Mouse (Mus musculus): ENCODE data around the gene Fbn1.

Fbn1 gene

DNA sequence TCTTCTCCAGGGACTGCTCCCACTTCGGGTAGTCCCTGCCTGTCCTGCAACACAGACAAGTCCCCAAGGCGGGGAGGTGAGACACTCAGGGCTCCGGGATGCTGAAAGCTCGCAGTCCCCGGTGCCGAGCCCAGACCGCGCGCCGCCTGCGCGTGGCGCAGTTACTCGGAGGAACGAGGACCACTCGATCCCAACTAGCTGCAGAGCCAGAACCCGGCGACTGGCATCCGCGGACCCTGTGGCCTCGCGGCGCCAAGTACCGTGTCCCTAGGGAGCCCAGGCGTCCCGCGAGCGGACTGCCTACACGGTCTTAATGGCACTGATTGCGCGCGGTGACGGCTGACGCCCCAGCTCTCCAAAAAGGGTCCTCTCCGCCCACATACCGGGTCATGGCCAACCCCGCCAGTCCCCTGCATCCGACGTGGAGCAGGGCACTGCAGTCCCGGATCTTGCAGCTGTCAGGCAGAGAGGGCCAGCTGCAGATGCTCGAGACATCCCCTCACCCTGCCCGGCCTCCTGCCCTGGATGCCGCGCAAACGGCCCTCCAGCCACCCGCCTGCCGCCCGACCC lies 2.0 kb downstream of the Fbn1 start:
- CTCF ChIA-PET = interaction anchor here in 3 of 4 experiments (0.5 to 1.5 kb wide), 3 partner anchors 11 to 923 kb away, joined by 3 to 5 read pairs (median 4); no protein-coding TSS in a partner anchor
- POLR2A ChIA-PET = interaction anchor here in 1 of 4 experiments (1.1 kb wide), 1 partner anchor 8 kb away, joined by 3 read pairs; no protein-coding TSS in a partner anchor

DNA sequence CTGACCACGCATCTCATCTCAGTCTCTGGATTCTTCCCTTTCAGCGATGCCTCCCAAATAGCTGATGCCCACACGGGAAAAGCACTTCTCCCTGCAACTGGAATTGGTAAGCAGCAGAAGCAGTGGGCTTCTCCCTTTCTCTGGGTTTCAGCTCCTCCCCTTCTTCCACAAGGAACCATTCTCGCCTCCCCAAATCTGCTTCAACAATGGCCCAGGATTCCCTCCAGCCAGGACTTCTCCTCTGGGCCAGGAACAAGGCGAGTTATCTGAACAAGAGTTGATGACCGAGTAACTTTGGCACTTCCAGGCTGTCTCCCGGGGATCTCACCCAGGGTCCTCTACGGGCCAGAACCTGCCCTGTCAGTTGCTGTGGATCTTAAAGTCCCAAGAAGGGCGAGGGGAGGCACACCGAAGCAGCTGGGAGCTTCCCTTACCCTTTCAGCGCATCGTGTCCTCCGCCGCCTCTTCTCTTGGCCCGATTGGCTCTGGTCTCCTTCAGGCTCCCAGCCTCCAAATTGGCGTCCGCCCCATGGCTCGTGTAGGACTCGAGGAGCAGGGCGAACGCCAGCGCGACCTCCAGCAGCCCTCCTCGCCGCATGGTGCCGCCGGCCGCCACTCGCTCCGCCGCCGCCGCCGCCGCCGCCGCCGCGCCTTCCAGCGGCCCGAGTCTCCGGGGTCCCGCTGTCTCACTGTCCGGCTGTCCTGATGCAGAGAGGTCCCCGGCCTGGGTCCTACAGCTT lies 2.6 kb downstream of the Fbn1 start, which contains the start of gene Gm9913:
TSS of gene Gm9913 (plus strand) at position 84 of the 740 bp plus-strand sequence.
- CTCF ChIA-PET = interaction anchor here in 2 of 4 experiments (0.5 to 1.5 kb wide), 2 partner anchors 11 to 924 kb away, joined by 4 to 5 read pairs; no protein-coding TSS in a partner anchor
- POLR2A ChIA-PET = interaction anchor here in 1 of 4 experiments (0.6 to 1.1 kb wide), 2 partner anchors 9 to 181 kb away, joined by 3 read pairs; no protein-coding TSS in a partner anchor

DNA sequence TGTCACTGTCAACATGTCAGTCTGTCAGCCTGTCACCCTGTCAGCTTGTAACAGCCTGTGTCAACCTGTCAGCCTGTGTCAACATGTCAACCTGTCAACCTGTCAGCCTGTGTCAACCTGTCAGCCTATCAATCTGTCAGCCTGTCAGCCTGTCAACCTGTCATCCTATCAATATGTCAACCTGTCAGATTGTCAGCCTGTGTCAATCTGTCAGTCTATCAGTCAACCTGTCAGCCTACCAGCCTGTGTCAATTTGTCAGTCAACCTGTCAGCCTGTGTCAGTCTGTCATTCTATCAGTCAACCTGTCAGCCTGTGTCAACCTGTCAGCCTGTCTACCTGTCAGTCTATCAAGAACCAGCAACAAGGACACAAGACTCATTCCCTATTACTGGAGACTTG lies 6.3 kb downstream of the Fbn1 start:
- ChIA-PET CTCF (no interaction called here), POLR2A (no interaction called here)

DNA sequence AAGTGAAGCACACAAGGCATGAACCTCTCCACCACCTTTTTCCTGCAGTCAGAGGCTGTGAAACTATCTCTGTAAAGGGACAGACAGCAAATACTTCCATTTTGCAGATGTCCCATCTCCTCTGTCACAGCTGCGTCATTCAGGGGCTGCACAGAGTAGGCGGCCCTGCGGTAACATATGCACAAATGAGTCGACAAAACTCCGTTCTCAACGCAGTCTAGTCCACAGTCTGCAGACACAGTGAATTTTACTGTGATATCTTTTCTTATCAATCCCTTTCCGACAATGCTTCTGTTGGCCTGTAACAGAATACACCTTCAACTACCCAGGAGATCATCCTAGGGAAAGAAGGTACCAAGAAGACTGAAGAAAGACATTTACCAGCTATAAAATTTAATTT lies 9.6 kb downstream of the Fbn1 start:
- POLR2A ChIA-PET = no interaction called here
- CTCF ChIA-PET = no interaction called here

DNA sequence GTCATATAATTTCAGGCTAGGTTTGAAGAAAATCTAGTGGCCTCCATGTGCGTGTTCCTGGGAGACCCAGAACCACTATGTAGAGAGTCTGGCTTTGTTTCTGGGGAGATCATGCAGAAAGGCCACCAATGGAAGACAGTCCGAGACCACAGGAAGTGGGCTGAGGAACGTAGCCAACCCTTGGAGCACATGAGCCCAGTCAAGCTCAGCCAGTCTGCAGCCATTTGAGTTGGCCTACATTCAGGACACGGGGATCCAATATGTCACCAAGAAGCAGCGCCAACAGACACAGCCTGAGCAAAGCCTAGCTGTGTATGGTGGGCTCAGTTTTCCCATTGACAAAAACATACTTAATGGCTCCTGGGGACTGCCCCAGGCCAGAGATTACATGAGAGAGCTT lies 11.1 kb downstream of the Fbn1 start:
- POLR2A ChIA-PET = interaction anchor here in 1 of 4 experiments (1.0 kb wide), 1 partner anchor 240 kb away, joined by 3 read pairs; no protein-coding TSS in a partner anchor
- CTCF ChIA-PET = interaction anchor here in 1 of 4 experiments (0.6 kb wide), 1 partner anchor 963 kb away, joined by 4 read pairs; no protein-coding TSS in a partner anchor

DNA sequence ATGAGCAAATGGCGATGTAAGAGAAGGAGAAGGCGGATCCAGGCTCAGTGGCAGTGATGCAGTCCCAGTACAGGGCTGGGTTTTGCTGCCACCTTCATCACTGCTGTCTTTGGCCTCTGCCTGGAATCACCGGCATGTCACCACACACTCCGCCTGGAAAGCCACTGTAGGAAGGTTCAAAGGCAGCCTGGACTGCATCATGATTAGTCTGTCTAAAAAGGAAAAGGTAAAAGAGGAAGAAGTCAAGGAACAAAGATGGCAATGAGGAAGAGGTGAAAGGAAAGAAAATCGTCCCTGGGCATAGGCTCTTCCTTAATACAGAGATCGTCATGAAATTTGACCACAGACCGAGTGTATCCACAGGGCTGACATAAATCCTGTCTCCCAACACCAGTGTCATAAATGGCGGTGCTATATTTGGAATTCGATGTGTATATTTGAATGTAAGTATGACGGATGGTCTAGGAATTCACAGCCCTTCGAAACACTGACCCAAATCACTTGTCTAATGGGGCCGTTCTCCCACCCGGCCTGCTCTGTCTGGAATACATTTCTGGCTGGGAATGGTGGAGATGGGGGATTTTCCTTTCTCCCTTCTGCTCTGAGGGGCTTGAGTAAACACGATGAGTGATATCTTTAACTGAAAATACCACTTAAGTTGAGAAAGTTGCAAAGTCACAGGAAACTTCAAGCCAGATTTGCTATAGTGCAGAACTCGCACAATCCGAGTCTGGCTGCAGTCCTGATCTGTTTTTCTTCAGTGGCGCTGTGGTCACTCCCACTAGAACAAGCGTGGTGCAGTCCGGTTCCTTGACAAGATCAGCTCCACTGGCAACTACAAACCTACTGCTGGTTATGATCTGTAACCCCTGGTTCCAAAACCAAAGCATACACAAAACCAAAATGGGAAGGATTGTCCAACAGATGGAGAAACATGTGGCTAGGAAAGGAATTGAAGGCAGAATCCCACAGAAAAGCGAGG lies 12.7 kb downstream of the Fbn1 start:
- CTCF ChIA-PET = interaction anchor here in 1 of 4 experiments (1.0 kb wide), 1 partner anchor 10 kb away, joined by 5 read pairs; the partner anchor contains the start of gene Gm9913
- POLR2A ChIA-PET = interaction anchor here in 1 of 4 experiments (0.6 kb wide), 1 partner anchor 427 kb away, joined by 7 read pairs; the partner anchor contains the start of gene Slc24a5

DNA sequence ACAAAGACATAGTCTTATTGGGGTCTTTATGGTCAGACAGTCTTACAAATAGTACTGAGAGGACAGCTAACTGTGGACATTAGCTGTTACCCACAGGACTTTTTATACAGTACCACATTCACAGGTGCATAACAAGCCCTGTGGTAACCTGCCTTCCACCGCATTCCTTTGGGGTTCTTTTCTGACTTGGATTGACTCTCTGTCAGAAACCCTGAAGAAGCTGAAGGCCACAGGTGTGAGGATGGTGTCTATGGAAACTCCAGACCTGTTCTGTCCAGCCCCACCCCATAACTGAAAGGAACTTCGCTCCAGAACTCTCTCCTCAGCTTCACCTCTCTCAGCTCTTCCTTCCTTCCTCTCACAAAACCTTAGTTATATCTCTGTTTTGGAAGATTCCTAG lies 13.5 kb downstream of the Fbn1 start:
- CTCF ChIA-PET = interaction anchor here in 2 of 4 experiments (0.5 to 1.0 kb wide), 2 partner anchors 11 to 1004 kb away, joined by 4 to 5 read pairs; partner anchors contain the start of gene Gm9913 (in 1 of the 2)
- POLR2A ChIA-PET = no interaction called here

DNA sequence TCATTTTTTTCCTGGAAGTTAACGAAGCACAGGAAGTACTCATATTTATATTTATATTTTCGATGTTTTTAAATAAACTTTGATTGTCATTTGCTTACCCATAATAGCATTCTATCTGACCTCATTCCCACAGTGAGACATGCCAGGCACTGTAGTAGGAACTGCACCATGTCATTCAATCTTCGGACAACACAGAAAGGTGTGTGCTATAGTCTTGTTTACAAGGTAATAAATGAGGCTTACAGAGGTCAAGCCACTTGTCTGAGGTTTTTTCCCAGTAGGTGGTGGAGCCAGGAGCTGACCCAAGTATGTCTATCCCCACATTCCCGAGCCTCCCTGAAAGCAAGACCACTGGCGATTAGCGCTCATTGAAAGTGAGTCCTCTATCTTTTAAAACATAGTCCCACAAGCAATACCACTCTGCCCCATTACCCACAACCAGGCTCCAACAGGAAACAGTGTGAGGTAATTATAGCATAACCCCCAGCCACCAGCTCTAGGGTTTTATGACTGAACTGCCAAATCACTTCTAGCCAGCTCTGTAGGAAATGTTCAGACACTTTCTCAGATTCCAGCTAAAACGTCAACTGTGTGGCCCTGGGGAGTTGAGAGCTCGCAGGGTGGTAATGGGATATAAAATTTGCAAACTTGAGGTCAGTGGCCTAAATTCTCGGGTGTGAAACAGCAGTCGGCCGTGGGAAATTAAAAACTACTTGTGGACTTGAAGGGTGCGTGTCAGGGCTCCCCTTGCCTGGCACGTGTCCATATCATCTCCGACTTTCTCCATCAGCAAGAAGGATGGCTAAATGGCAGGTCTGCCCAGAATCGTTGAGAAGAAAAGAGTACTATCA lies 15.5 kb downstream of the Fbn1 start:
- CTCF ChIA-PET = interaction anchor here in 1 of 4 experiments (1.0 kb wide), 1 partner anchor 53 kb away, joined by 3 read pairs; no protein-coding TSS in a partner anchor
- POLR2A ChIA-PET = interaction anchor here in 1 of 4 experiments (0.7 kb wide), 1 partner anchor 1688 kb away, joined by 4 read pairs; no protein-coding TSS in a partner anchor

DNA sequence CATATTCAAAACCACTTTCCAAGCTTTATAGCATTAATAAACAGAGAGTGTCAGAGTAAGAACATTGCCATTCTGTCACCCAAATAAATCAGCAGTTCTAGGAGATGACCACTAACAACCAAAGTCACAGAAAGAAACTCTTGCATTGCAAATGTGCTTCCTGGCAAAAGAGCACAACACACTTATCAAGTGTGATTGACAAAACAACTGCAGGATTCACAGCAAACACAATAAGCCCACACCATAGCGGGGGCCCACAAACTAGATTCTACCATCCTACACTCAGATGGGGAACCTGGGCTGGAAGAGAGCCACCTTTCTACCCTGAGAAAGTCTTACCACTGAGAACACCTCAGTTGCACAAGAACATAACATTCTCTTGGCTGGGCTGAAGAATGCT lies 17.8 kb downstream of the Fbn1 start:
- POLR2A ChIA-PET = no interaction called here

DNA sequence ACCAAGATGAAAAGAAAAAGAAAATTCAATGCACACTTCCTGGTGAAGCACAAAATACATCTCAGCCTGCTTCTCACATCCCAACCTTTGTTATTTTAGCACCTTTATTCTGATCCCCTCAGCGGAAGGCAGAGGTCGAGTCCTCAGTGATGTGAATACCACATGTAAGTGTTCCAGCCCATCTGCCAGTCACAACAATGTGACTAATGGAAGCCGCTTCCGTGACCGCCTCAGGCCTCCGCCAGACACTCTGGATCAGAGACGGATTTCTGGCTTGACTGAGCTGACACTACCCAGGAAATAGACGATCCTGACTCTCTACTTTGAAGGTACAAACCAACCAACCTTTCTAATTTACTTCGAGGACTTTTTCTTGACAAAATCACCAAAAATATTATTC lies 22.9 kb downstream of the Fbn1 start:
- ChIA-PET CTCF (no interaction called here), POLR2A (no interaction called here)

More for the DNA sequence above, 17.8 kb downstream of the Fbn1 start:
- CTCF ChIA-PET = no interaction called here

DNA sequence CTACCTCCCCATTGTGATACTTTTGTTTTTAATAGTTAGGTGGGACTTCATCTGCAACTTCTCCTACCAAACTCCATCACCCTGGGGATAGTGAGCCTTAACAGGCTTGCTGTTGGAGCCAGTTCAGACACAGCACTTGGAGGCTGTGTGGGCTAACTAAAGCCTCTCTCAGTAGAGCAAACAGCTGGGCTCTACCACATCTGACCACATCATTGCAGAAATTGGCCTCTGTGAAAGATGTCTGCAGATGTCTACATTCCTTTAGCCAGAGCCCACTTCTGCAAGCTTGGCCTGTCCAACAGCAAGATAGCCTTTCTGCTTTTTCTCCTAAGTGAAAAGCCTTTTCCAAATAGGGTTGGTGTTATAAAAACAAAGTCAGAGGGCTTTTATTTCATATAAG lies 23.6 kb downstream of the Fbn1 start:
- ChIA-PET POLR2A (no interaction called here), CTCF (no interaction called here)

DNA sequence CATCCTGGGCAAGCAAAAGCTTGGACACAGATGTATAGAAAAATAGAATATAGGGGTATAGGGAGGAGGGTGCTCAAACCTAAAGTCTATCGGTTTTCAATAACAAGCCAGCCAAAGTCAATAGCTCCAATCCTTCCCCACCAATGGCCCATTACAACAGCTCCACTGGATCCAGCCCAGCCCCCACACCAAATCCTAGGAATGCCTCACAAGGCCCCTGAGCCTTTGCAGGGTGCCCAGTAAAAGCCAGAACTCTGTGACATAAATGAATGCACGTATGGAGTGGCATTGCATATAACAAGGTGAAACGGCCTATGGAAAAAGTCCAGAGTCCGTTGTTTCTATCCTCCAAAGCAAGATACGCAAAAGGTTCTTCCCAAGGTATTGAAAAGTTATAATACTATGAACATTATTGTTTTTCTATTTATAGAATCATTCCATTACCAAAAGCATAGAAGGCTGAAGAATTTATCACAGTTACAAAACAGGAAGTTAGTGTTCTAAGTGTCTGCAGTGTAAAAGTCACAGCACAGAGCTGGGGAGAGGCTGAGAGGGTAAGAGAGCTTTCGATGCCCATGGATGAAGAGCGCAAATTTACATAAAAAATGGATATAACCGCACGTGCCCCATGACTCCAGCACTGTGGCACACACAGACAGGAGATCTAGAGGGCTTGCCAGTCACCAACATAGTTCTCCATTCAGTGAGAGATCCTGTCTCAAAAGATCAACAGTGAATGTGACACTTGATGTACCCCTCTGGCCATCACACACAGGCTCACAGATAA lies 26.1 kb downstream of the Fbn1 start:
- POLR2A ChIA-PET = no interaction called here
- CTCF ChIA-PET = no interaction called here

DNA sequence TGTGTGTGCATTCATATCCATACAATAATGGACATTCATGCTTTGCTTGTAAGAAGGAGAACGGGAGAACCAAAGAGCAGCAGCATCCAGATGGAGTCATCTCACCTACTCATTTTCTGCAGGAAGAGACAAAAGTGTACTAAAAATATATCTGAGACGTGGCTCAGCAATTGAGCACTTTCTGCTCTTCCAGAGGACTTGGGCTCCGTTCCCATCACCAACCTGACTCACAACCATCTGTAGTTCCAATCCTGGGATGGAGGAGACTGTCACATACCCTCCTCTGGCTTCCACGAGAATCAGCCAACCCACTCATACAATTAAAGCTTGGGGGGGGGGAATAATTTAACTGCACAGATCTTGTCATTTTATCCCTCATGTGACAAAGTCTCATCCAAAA lies 26.7 kb downstream of the Fbn1 start:
- CTCF ChIA-PET = no interaction called here
- POLR2A ChIA-PET = no interaction called here

DNA sequence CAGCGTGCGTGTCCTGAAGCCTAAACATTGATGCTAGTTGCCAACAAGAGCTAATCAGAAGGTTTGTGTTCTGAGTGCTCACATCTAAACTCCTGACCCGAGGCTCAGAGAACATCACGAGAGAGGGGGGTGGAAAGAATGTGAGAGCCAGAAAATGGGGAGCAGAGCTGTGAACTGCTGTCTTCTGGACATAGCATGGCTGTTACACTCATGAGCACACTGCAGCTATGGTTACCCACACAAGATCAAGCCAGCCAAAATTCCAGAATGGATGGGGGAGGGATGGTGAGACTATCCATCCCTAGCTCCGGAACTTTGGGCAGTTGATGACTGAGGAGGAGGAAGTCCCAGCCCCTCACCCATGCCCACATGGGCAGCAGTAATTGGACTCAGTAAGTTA lies 27.7 kb downstream of the Fbn1 start:
- ChIA-PET POLR2A (no interaction called here), CTCF (no interaction called here)

DNA sequence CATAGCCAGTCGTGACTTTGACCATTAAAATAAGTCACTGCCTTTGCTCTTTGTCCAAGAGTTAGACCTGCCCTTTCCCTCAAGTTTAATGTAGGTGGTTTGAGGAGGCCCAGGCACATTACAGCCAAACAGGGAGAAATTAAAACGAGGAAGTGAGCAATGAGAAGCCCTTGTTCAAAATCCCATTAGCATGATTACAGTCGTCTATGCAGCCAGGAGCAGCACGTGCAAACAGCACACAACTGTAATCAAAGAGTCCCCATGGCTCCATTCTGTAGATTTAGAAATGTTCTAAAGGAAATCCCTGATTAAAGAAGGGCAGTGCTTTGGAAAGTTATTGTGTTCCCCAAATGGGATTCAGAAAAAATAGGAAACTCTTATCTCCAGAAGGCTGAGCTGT lies 29.1 kb downstream of the Fbn1 start:
- CTCF ChIA-PET = no interaction called here

DNA sequence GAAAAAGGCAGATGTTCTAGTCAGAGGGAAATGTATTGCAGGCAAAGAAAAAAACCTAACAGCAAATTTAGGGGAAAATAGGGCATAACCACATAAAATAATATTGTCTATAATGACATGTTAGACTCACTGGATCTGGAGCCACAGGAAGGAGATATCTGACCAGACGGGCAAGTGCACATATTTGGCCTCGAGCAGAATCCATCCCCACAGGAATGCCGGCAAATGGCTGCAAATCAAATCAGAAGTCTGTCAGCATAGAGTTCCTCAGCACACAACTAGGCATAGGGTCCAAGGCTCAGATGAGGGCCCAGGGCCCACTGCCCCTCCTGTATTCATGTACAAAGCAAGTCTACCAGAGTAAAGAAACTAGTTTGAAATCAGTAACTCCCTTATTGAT lies 30.4 kb downstream of the Fbn1 start:
- ChIA-PET CTCF (no interaction called here), POLR2A (no interaction called here)

More for the DNA sequence above, 29.1 kb downstream of the Fbn1 start:
- POLR2A ChIA-PET = no interaction called here

DNA sequence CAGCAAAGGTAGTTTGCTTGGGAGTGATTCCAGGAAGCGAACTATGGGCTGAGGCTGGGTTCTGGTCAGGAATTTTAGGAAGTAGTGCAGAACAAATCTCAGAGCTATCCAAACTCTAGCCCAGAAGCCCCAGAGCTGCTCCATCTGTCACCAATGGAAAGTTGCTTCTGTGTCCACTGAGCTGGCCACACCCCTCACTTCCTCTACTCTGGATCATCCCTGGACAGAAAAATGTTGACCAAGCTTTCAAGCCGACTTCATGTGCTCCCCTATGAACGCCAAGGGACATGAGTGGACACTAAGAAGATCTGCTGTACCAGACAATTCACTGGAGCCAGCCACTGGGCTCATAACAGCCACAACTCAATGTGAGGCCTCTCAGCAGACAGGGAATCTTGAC lies 31.6 kb downstream of the Fbn1 start:
- POLR2A ChIA-PET = no interaction called here

DNA sequence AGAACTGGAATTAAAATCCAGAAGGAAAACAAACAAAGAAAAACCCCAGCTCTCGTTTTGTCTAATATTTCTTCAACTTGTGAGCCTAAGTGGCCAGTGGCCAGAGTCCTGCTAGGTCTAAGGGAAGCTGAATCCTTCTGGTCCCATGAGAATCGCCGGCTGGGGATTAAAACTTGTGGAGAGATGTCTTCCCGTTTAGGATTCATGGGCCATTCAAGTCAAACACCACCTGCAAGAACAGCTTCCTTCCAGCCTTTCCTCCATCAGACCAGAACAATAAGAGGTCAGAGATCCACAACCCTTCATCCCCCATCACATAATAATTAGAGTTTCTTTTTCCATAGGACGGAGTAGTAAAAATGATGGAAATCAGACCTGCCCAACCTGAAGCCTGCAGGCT lies 33.1 kb downstream of the Fbn1 start:
- ChIA-PET CTCF (interaction anchor here in 1 of 4 experiments (0.6 kb wide), 1 partner anchor 605 kb away, joined by 3 read pairs; no protein-coding TSS in a partner anchor), POLR2A (no interaction called here)

More for the DNA sequence above, 31.6 kb downstream of the Fbn1 start:
- CTCF ChIA-PET = no interaction called here

Measured in embryonic stem cell, embryonic (primary cell).